Mouse (Mus musculus) G1E (cell line): ENCODE data around the gene Gm20708. TPM values are rescaled to one million over a fixed set of nuclear protein-coding genes. Genes with fewer than 3 reads are reported as not detected.

Experiments used
- ATAC-seq: 2 replicates; pipeline ENCODE4 v1.8.0; 2016; ENCODE audit warnings: mild to moderate bottlenecking; ENCODE audit not compliant: insufficient number of reproducible peaks, poor library complexity, low FRiP score, severe bottlenecking; ENCODE audit errors: extremely low read depth
- DNase-seq: peaks from one replicate; pipeline ENCODE4 v3.0.0; 2012; ENCODE audit warnings: low spot score
- H3K27me3 ChIP-seq: 2 replicates; pipeline ENCODE4 v1.6.1; 2012; ENCODE audit warnings: mild to moderate bottlenecking, low read length, inconsistent platforms; ENCODE audit not compliant: insufficient read depth
- H3K36me3 ChIP-seq: replicated peaks from 2 replicates; pipeline ENCODE3; 2012; ENCODE audit warnings: mild to moderate bottlenecking, inconsistent platforms
- H3K4me1 ChIP-seq: 2 replicates; pipeline ENCODE4 v1.6.1; 2012; ENCODE audit warnings: low read depth, low read length, inconsistent platforms, mixed read lengths; ENCODE audit not compliant: insufficient read depth
- H3K4me3 ChIP-seq: 2 replicates; pipeline ENCODE4 v1.5.1; 2012; ENCODE audit warnings: low read depth, mild to moderate bottlenecking, inconsistent platforms, low read length, moderate library complexity, mixed read lengths
- H3K9me3 ChIP-seq: replicated peaks from 2 replicates; pipeline ENCODE4 v1.6.1; 2012; ENCODE audit warnings: inconsistent platforms
- CTCF ChIP-seq: IDR thresholded peaks from 2 replicates; pipeline ENCODE4 v1.5.1; 2012; ENCODE audit warnings: low read depth, low read length, inconsistent platforms, mixed read lengths
- GATA1 ChIP-seq: IDR thresholded peaks from 2 replicates; pipeline ENCODE4 v1.6.1; 2012; ENCODE audit warnings: borderline replicate concordance, low read length, inconsistent platforms, mixed read lengths
- GATA2 ChIP-seq: IDR thresholded peaks from 2 replicates; pipeline ENCODE4 v1.6.1; 2012; ENCODE audit warnings: low read depth, low read length, inconsistent platforms, borderline replicate concordance
- POLR2AphosphoS5 ChIP-seq: IDR thresholded peaks from 2 replicates; pipeline ENCODE4 v1.6.1; 2012; ENCODE audit warnings: low read depth, low read length, inconsistent platforms; ENCODE audit not compliant: insufficient replicate concordance
- TAL1 ChIP-seq: conservative IDR thresholded peaks from 2 replicates; pipeline ENCODE4 v1.6.1; 2012; ENCODE audit warnings: low read depth, low read length, inconsistent platforms, mixed read lengths
- polyA plus RNA-seq: library from polyadenylated mRNA; stranded (reverse); fragments of >175 nt; gene quantifications from 2 replicates; pipeline ENCODE4 v1.2.3, GENCODE M21; 2012
- total RNA-seq, 2 experiments: library from RNA; stranded (forward) in 1 of 2; stranded (reverse) in 1 of 2; fragments of 200-1000 nt in 1 of 2; fragments of >200 nt in 1 of 2; fragmentation: Nextera tagmentation in 1 of 2; gene quantifications; 2 replicates each; pipeline ENCODE4 v1.2.3; 2014 to 2017

The Gm20708 gene
- total and polyA plus RNA-seq, 3 experiments = 0.09 to 8.7 TPM; not detected in 1

- no peaks in the 10 kb centered on the region for H3K9me3 ChIP-seq
- H3K4me1 ChIP-seq = peaks cover 45% of the 10 kb centered on the region
- H3K36me3 ChIP-seq = peaks cover 79% of the 10 kb centered on the region
- DNase-seq (no peak), ATAC-seq (no peak)
- H3K27me3 ChIP-seq = no peaks in the 10 kb centered on the region
- no peak overlapping the region for H3K4me3 ChIP-seq
- TF ChIP-seq TAL1 (no peak), GATA1 (no peak), POLR2AphosphoS5 (no peak), CTCF (no peak), GATA2 (no peak)
Observed at GRCm38 (mm10) chr11:117776085-117776792, 33.2 kb upstream of the Gm20708 start.

GRCm38 (mm10) chr11:117777111-117777510 lies 32.4 kb upstream of the Gm20708 start:
- no peak for ATAC-seq
- Histone ChIP-seq H3K27me3 (no peaks in the 10 kb centered on the region), H3K9me3 (no peaks in the 10 kb centered on the region), H3K4me1 (peaks cover 53% of the 10 kb centered on the region), H3K36me3 (peaks cover 70% of the 10 kb centered on the region), H3K4me3 (no peak overlapping the region)
- TF ChIP-seq CTCF (no peak), POLR2AphosphoS5 (no peak), GATA1 (no peak), TAL1 (no peak), GATA2 (no peak)
- DNase-seq = no peak

GRCm38 (mm10) chr11:117778031-117778430 lies 31.4 kb upstream of the Gm20708 start:
- peaks cover 62% of the 10 kb centered on the region for H3K4me1 ChIP-seq
- DNase-seq (no peak), ATAC-seq (no peak)
- peaks cover 61% of the 10 kb centered on the region for H3K36me3 ChIP-seq
- no peaks in the 10 kb centered on the region for H3K9me3 ChIP-seq
- TF ChIP-seq GATA1 (no peak), POLR2AphosphoS5 (no peak), GATA2 (no peak), CTCF (no peak), TAL1 (no peak)
- no peaks in the 10 kb centered on the region for H3K27me3 ChIP-seq
- H3K4me3 ChIP-seq = no peak overlapping the region

GRCm38 (mm10) chr11:117778851-117779433 lies 30.5 kb upstream of the Gm20708 start:
- Histone ChIP-seq H3K4me3 (peak overlapping the region; percentile 78), H3K4me1 (peaks cover 62% of the 10 kb centered on the region), H3K36me3 (peaks cover 57% of the 10 kb centered on the region), H3K27me3 (no peaks in the 10 kb centered on the region), H3K9me3 (no peaks in the 10 kb centered on the region)
- TF ChIP-seq TAL1 (no peak), CTCF (no peak), GATA1 (no peak), GATA2 (no peak), POLR2AphosphoS5 (no peak)
- ATAC-seq (no peak), DNase-seq (no peak)

- ATAC-seq (no peak), DNase-seq (peak; percentile 51)
- Histone ChIP-seq H3K9me3 (no peaks in the 10 kb centered on the region), H3K27me3 (no peaks in the 10 kb centered on the region), H3K36me3 (peaks cover 57% of the 10 kb centered on the region), H3K4me1 (peaks cover 59% of the 10 kb centered on the region), H3K4me3 (peak overlapping the region; percentile 78)
- no peak for TF ChIP-seq POLR2AphosphoS5
- no peak for TF ChIP-seq GATA1
- TF ChIP-seq TAL1 = no peak
- no peak for TF ChIP-seq CTCF
- TF ChIP-seq GATA2 = no peak
Observed at GRCm38 (mm10) chr11:117779434-117780198, 29.9 kb upstream of the Gm20708 start.

GRCm38 (mm10) chr11:117780199-117780515 lies 29.3 kb upstream of the Gm20708 start:
- Histone ChIP-seq H3K4me1 (peaks cover 62% of the 10 kb centered on the region), H3K36me3 (peaks cover 57% of the 10 kb centered on the region), H3K4me3 (peak overlapping the region; percentile 78), H3K27me3 (no peaks in the 10 kb centered on the region), H3K9me3 (no peaks in the 10 kb centered on the region)
- TF ChIP-seq POLR2AphosphoS5 (no peak), GATA2 (no peak), CTCF (no peak), GATA1 (no peak), TAL1 (no peak)
- ATAC-seq (no peak), DNase-seq (no peak)
